ENCODE assay signal across 10 mouse cellular contexts in genomic region chr2:8675537-8675936, GRCm38 (mm10).
DNase-seq lines count a peak whose midpoint lies in the region; ATAC-seq and TF ChIP-seq lines count a peak whose summit lies in the region.
"Had no signal": no experiment of that assay in that cellular context is flagged by ENCODE, and none has a peak within 500 bp of the region (broad histone marks: within the 10 kb centered on the region; RNA-seq: fewer than 3 reads in every experiment).

No protein-coding gene starts in this region.

- H3K9me3 ChIP-seq in hindbrain, embryonic 11.5 days (ENCODE audit: control insufficient read depth, low read length): no peaks in the 10 kb centered on the region
- no peaks in the 10 kb centered on the region for H3K9me3 ChIP-seq in hindbrain, embryonic 12.5 days (replicated peaks)
- H3K9me3 ChIP-seq: kidney, embryonic 15.5 days had no signal

- no peak for ATAC-seq in hindbrain, embryonic 11.5 days (ENCODE audit: low FRiP score)
- ATAC-seq in hindbrain, embryonic 12.5 days (ENCODE audit: low FRiP score): no peak
- ATAC-seq in erythroid progenitor cell, adult 5-6 weeks (replicated peaks; ENCODE audit: low FRiP score, poor library complexity, severe bottlenecking): no peak

- no peak overlapping the region for H3K9ac ChIP-seq in hindbrain, embryonic 11.5 days (ENCODE audit: low read depth, low read length)
- no peak overlapping the region for H3K9ac ChIP-seq in hindbrain, embryonic 12.5 days
- H3K9ac ChIP-seq: kidney, embryonic 15.5 days had no signal

- peak; percentile 35 for DNase-seq in hindbrain, embryonic 11.5 days (ENCODE audit: low spot score)
- peak; percentile 10 for DNase-seq in lung, postnatal 10 days
- no peak for DNase-seq in lung, adult 2 months
- peak; percentile 4 for DNase-seq in ZHBTc4 (ENCODE audit: low read depth, low spot score)
- DNase-seq in retina, postnatal 1 day: peak; percentile 47
- DNase-seq in layer of hippocampus, postnatal 36 days: no peak
- DNase-seq: thymus, adult 18-20 months had no signal

- H3K4me3 ChIP-seq in hindbrain, embryonic 11.5 days (ENCODE audit: low read depth, low read length): no peak overlapping the region
- H3K4me3 ChIP-seq in hindbrain, embryonic 12.5 days: no peak overlapping the region
- H3K4me3 ChIP-seq in lung, adult 2 months (replicated peaks; ENCODE audit: extremely low read depth, low read depth, low read length): no peak overlapping the region
- H3K4me3 ChIP-seq: kidney, embryonic 15.5 days had no signal

- H3K4me2 ChIP-seq in hindbrain, embryonic 11.5 days (replicated peaks; ENCODE audit: low read depth, low read length): no peak overlapping the region
- no peak overlapping the region for H3K4me2 ChIP-seq in hindbrain, embryonic 12.5 days (replicated peaks)
- H3K4me2 ChIP-seq: kidney, embryonic 15.5 days had no signal

- no peaks in the 10 kb centered on the region for H3K27me3 ChIP-seq in hindbrain, embryonic 11.5 days (ENCODE audit: control insufficient read depth, insufficient read depth, low read length)
- no peaks in the 10 kb centered on the region for H3K27me3 ChIP-seq in hindbrain, embryonic 12.5 days

- no peaks in the 10 kb centered on the region for H3K4me1 ChIP-seq in hindbrain, embryonic 11.5 days (replicated peaks; ENCODE audit: control insufficient read depth, insufficient read depth, low read length)
- H3K4me1 ChIP-seq in hindbrain, embryonic 12.5 days: no peaks in the 10 kb centered on the region
- no peaks in the 10 kb centered on the region for H3K4me1 ChIP-seq in lung, adult 2 months (ENCODE audit: control insufficient read depth, insufficient read depth, low read length)
- H3K4me1 ChIP-seq: kidney, embryonic 15.5 days had no signal

- no peak overlapping the region for H3K27ac ChIP-seq in hindbrain, embryonic 11.5 days (ENCODE audit: low read depth, low read length)
- H3K27ac ChIP-seq in hindbrain, embryonic 12.5 days: no peak overlapping the region
- H3K27ac ChIP-seq: kidney, embryonic 15.5 days had no signal

- H3K36me3 ChIP-seq in hindbrain, embryonic 11.5 days (ENCODE audit: control insufficient read depth, insufficient read depth, low read length): no peaks in the 10 kb centered on the region
- no peaks in the 10 kb centered on the region for H3K36me3 ChIP-seq in hindbrain, embryonic 12.5 days
- H3K36me3 ChIP-seq: kidney, embryonic 15.5 days had no signal

- no peak for TF ChIP-seq CTCF in lung, adult 2 months (IDR thresholded peaks at IDR 0.05; ENCODE audit: insufficient read depth, low read length)

- 72% methylated on average over 4 of the region's 4 CpGs for WGBS in hindbrain, embryonic 11.5 days
- 72% methylated on average over 4 of the region's 4 CpGs for WGBS in hindbrain, embryonic 12.5 days
- 64% methylated on average over 4 of the region's 4 CpGs for WGBS in lung, adult 2 months

- no peak for TF ChIP-seq POLR2A in lung, adult 2 months (IDR thresholded peaks at IDR 0.05; ENCODE audit: borderline replicate concordance, extremely low read depth, low read depth, low read length)

Comparison
In these comparisons a context has a peak if more than half of its experiments do, and no peak if none do; other contexts are left out.
1. DNase-seq: peak in hindbrain, embryonic 11.5 days (single experiment), lung, postnatal 10 days (single experiment), ZHBTc4 (single experiment) and retina, postnatal 1 day (single experiment); none in lung, adult 2 months (single experiment) and layer of hippocampus, postnatal 36 days (0 of 2).